Mouse (Mus musculus) CH12.LX (cell line): ENCODE data around the gene Gm10272. TPM values are rescaled to one million over a fixed set of nuclear protein-coding genes. Genes with fewer than 3 reads are reported as not detected.
"Not testable (repeated sequence)": the region's sequence is repeated elsewhere in the genome, so short reads cannot be mapped to it uniquely, and the experiment has no call there.

Experiments
- DNase-seq: peaks from one replicate; pipeline ENCODE4 v3.0.0-alpha.2; 2013; ENCODE audit errors: extremely low read depth
- H3K27ac ChIP-seq: 2 replicates; pipeline ENCODE4 v1.5.1; 2012; ENCODE audit warnings: low read depth, mild to moderate bottlenecking, control low read depth, moderate library complexity; ENCODE audit not compliant: insufficient read depth
- H3K27me3 ChIP-seq: replicated peaks from 2 replicates; pipeline ENCODE3; 2012; ENCODE audit warnings: inconsistent platforms
- H3K36me3 ChIP-seq, 2 experiments: replicated peaks in 1 of 2; 2 replicates each; pipeline versions ENCODE3 to v1.6.1; 2012; ENCODE audit warnings: inconsistent platforms in 1 of 2, low read length in 1 of 2, mild to moderate bottlenecking in 1 of 2, mixed read lengths in 1 of 2, moderate library complexity in 1 of 2; ENCODE audit not compliant: control insufficient read depth in 1 of 2, insufficient read depth in 1 of 2
- H3K4me1 ChIP-seq, 2 experiments: 2 replicates each; pipeline ENCODE4 v1.6.1; 2012; ENCODE audit warnings: inconsistent platforms in 1 of 2, moderate library complexity in 1 of 2; ENCODE audit not compliant: insufficient read depth in 2 of 2, control insufficient read depth in 1 of 2
- H3K4me2 ChIP-seq: 2 replicates; pipeline ENCODE4 v1.6.1; 2012; ENCODE audit warnings: low read depth, mild to moderate bottlenecking, control low read depth; ENCODE audit not compliant: poor library complexity, insufficient read depth, severe bottlenecking
- H3K4me3 ChIP-seq, 3 experiments: fragments of 150-350 bp in 1 of 3; sonication (generic) in 1 of 3; replicated peaks in 1 of 3; 2 replicates each; pipeline versions ENCODE3 to v1.5.1; 2011 to 2012; ENCODE audit warnings: low read depth in 2 of 3, low read length in 2 of 3, mild to moderate bottlenecking in 2 of 3, moderate library complexity in 2 of 3, control low read depth in 1 of 3, improper control_type of control experiment in 1 of 3, inconsistent platforms in 1 of 3, mixed read lengths in 1 of 3; ENCODE audit not compliant: poor library complexity in 1 of 3
- H3K79me2 ChIP-seq: replicated peaks from 2 replicates; pipeline ENCODE4 v1.6.1; 2012; ENCODE audit warnings: mild to moderate bottlenecking, moderate library complexity; ENCODE audit not compliant: control insufficient read depth, poor library complexity, insufficient read depth, severe bottlenecking; ENCODE audit errors: extremely low read depth
- H3K9ac ChIP-seq: 2 replicates; pipeline ENCODE4 v1.6.1; 2012; ENCODE audit warnings: low read depth, mild to moderate bottlenecking, control low read depth, moderate library complexity; ENCODE audit not compliant: insufficient read depth
- H3K9me3 ChIP-seq: replicated peaks from 2 replicates; pipeline ENCODE3; 2012; ENCODE audit warnings: low read length, inconsistent platforms, mixed read lengths
- CHD1 ChIP-seq: IDR thresholded peaks from 2 replicates; pipeline ENCODE4 v1.6.1; 2012; ENCODE audit warnings: low read depth, low read length, improper control_type of control experiment, inconsistent platforms
- CTCF ChIP-seq, 2 experiments: IDR thresholded peaks in 1 of 2; conservative IDR thresholded peaks in 1 of 2; 2 replicates each; pipeline ENCODE4 v1.5.1; 2011 to 2012; ENCODE audit warnings: low read depth in 2 of 2, low read length in 2 of 2, improper control_type of control experiment in 1 of 2, inconsistent platforms in 1 of 2, mild to moderate bottlenecking in 1 of 2, moderate library complexity in 1 of 2
- E2F4 ChIP-seq: IDR thresholded peaks from 2 replicates; pipeline ENCODE4 v1.6.1; 2011; ENCODE audit warnings: low read depth, low read length, improper control_type of control experiment; ENCODE audit not compliant: insufficient replicate concordance
- EP300 ChIP-seq: IDR thresholded peaks from 2 replicates; pipeline ENCODE4 v1.6.1; 2011; ENCODE audit warnings: low read length, improper control_type of control experiment
- HCFC1 ChIP-seq: IDR thresholded peaks from 2 replicates; pipeline ENCODE4 v1.6.1; 2012; ENCODE audit warnings: low read depth, mild to moderate bottlenecking, inconsistent platforms, low read length, improper control_type of control experiment
- IRF4 ChIP-seq: IDR thresholded peaks from 2 replicates; pipeline ENCODE4 v1.6.1; 2014; ENCODE audit warnings: low read depth, mild to moderate bottlenecking, inconsistent platforms, low read length, improper control_type of control experiment
- JUND ChIP-seq: conservative IDR thresholded peaks from 2 replicates; pipeline ENCODE4 v1.6.1; 2011; ENCODE audit warnings: low read depth, low read length, improper control_type of control experiment
- MXI1 ChIP-seq: IDR thresholded peaks from 2 replicates; pipeline ENCODE4 v1.6.1; 2011; ENCODE audit warnings: mild to moderate bottlenecking, low read depth, low read length, improper control_type of control experiment
- NRF1 ChIP-seq: IDR thresholded peaks from 2 replicates; pipeline ENCODE4 v1.6.1; 2014; ENCODE audit warnings: low read depth, mild to moderate bottlenecking, inconsistent platforms, low read length, improper control_type of control experiment, moderate library complexity
- PAX5 ChIP-seq: IDR thresholded peaks from 2 replicates; pipeline ENCODE4 v1.6.1; 2012; ENCODE audit warnings: low read length, inconsistent platforms, mixed read lengths
- POLR2A ChIP-seq: IDR thresholded peaks from 2 replicates; pipeline ENCODE4 v1.6.1; 2011; ENCODE audit warnings: low read depth, mild to moderate bottlenecking, improper control_type of control experiment, low read length
- RAD21 ChIP-seq: IDR thresholded peaks from 2 replicates; pipeline ENCODE4 v1.6.1; 2011; ENCODE audit warnings: low read depth, mild to moderate bottlenecking, low read length, improper control_type of control experiment, moderate library complexity
- SIN3A ChIP-seq: IDR thresholded peaks from 2 replicates; pipeline ENCODE4 v1.6.1; 2012; ENCODE audit warnings: low read length, improper control_type of control experiment, inconsistent platforms
- SMC3 ChIP-seq: IDR thresholded peaks from 2 replicates; pipeline ENCODE4 v1.6.1; 2011; ENCODE audit warnings: low read depth, low read length, improper control_type of control experiment
- UBTF ChIP-seq: IDR thresholded peaks from 2 replicates; pipeline ENCODE4 v1.6.1; 2012; ENCODE audit warnings: low read depth, mild to moderate bottlenecking, inconsistent platforms, low read length, improper control_type of control experiment, moderate library complexity
- USF1 ChIP-seq: IDR thresholded peaks from 2 replicates; pipeline ENCODE4 v1.6.1; 2014; ENCODE audit warnings: low read depth, mild to moderate bottlenecking, inconsistent platforms, low read length, improper control_type of control experiment
- USF2 ChIP-seq: conservative IDR thresholded peaks from 2 replicates; pipeline ENCODE4 v1.6.1; 2011; ENCODE audit warnings: low read depth, low read length, improper control_type of control experiment
- ZMIZ1 ChIP-seq: IDR thresholded peaks from 2 replicates; pipeline ENCODE4 v1.6.1; 2012; ENCODE audit warnings: low read depth, mild to moderate bottlenecking, inconsistent platforms, low read length, improper control_type of control experiment
- dilution Hi-C: fragments of 300-500 bp; cut with MboI; formaldehyde crosslinking; loops from 2 replicates; pipeline ENCODE4 v1.14.3; 2020; ENCODE audit warnings: low sequenced_read_pairs; ENCODE audit not compliant: extremely low pct_unique_long_range_greater_than_20kb, extremely low pct_ligation_motif_present
- in situ Hi-C: fragments of 300-500 bp; cut with MboI; formaldehyde crosslinking; loops from 3 replicates; pipeline ENCODE4 v1.14.3; 2019; ENCODE audit warnings: low sequenced_read_pairs, low pct_ligation_motif_present, low pct_unique_long_range_greater_than_20kb, mixed read lengths
- polyA plus RNA-seq: library from polyadenylated mRNA; unstranded; fragments of >175 nt; gene quantifications from 2 replicates; pipeline ENCODE4 v1.2.1, GENCODE M21; 2012; ENCODE audit warnings: low read depth; ENCODE audit not compliant: insufficient read length
- total RNA-seq, 2 experiments: library from RNA; depleted of rRNA; stranded (reverse); fragments of 300-350 nt in 1 of 2; fragments of >200 nt in 1 of 2; gene quantifications; 2 replicates each; pipeline ENCODE4 v1.2.3; 2012 to 2014

The Gm10272 gene
- total and polyA plus RNA-seq, 3 experiments: not detected

DNA sequence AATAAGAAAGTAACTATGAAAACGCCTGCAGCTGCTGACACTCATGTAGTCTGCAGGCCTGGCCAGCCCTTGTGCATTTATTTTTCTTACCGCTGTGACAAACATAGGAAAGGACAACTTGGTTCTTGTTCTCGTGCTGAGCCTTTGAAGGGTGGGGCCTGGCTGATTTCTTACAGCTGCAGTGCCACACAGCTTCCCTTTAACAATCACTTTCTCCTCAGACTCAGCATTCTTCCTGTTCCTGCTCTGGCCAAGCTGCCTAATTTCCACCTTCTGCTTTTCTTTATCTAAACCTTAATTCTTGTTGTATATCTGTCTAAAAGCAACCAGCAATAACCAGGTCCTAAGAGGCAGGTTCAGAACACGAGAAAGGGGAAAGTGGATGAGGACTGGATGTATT is 7.3 kb downstream of the Gm10272 start:
- Histone ChIP-seq H3K4me2 (no peak overlapping the region), H3K9ac (no peak overlapping the region)
- TF ChIP-seq MXI1 (no peak), SIN3A (no peak)
- TF ChIP-seq, all 38 proteins: peak for 0
- in situ Hi-C loops: no loop called here
- H3K4me3 ChIP-seq: no peak overlapping the region
- H3K79me2 ChIP-seq: no peaks in the 10 kb centered on the region
- dilution Hi-C loops: no loop called here
- no peak for DNase-seq
- peaks cover 58% of the 10 kb centered on the region for H3K27me3 ChIP-seq
- H3K27ac ChIP-seq: no peak overlapping the region
- no peaks in the 10 kb centered on the region for H3K36me3 ChIP-seq
- peaks cover 13% of the 10 kb centered on the region for H3K9me3 ChIP-seq
- no peaks in the 10 kb centered on the region for H3K4me1 ChIP-seq

DNA sequence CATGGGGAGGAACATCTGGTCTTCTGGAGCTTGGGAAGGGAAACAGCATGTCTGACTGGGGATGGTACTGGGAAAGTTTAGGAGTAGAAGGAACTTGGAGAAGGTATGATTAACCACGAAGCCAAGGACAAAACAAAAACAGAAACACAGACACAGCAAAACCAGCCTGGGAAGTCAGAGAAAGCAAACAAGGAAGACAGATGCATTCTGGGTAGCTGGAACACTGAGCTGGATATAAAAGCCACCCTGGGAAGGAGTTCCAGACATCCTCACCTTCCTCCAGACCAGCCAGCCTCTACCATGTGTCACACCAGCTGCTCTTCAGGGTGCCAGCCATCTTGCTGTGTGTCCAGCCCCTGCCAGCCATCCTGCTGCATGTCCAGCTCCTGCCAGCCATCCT is 9.1 kb downstream of the Gm10272 start, which contains the start of gene Gm10142:
Gene Gm10142 (plus strand): TSS at position 301 of the 400 bp plus-strand sequence.
- DNase-seq: no peak
- Histone ChIP-seq H3K36me3 (no peaks in the 10 kb centered on the region), H3K27me3 (peaks cover 53% of the 10 kb centered on the region)
- TF ChIP-seq RAD21 (no peak), POLR2A (no peak), NRF1 (no peak), EP300 (no peak), SMC3 (no peak), USF2 (no peak), SIN3A (no peak), JUND (no peak), CHD1 (no peak), CTCF (conservative IDR thresholded peaks at IDR 0.05 in 1 of 2, IDR thresholded peaks at IDR 0.05 in 1 of 2; ENCODE audit: low read depth in 2 of 2, low read length in 2 of 2) (no peak), ZMIZ1 (no peak), HCFC1 (no peak), MXI1 (no peak), PAX5 (no peak), UBTF (no peak), IRF4 (no peak), E2F4 (no peak), USF1 (no peak)
- TF ChIP-seq, all 38 proteins: peak for 0
- in situ Hi-C loops: no loop called here
- Histone ChIP-seq H3K4me1 (no peaks in the 10 kb centered on the region), H3K9ac (no peak within 1 kb of the TSS), H3K4me2 (no peak within 1 kb of the TSS), H3K27ac (no peak within 1 kb of the TSS), H3K4me3 (no peak within 1 kb of the TSS), H3K9me3 (peaks cover 14% of the 10 kb centered on the region), H3K79me2 (no peaks in the 10 kb centered on the region)
- dilution Hi-C loops: no loop called here

DNA sequence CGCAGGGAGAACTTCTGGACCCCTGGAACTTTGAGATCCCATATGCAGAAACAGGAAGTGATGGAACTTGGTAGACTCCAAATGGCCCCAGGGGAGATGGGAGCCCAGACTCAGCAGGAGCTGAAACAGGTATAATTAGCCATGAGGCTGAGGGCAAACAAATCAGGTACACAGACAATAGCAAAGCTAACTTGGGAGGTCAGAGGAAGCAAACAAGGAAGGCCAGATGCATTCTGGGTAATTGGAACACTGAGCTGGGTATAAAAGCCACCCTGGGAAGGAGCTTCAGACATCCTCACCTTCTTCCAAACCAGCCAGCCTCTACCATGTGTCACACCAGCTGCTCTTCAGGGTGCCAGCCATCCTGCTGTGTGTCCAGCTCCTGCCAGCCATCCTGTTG is 13.9 kb downstream of the Gm10272 start, which contains the start of gene Krtap12-1:
Gene Krtap12-1 (plus strand): TSS at position 301 of the 400 bp plus-strand sequence.
- H3K9ac ChIP-seq, H3K27ac ChIP-seq, H3K4me1 ChIP-seq, H3K36me3 ChIP-seq, in situ Hi-C loops, DNase-seq, H3K4me3 ChIP-seq, H3K79me2 ChIP-seq, H3K4me2 ChIP-seq, dilution Hi-C loops: not testable (repeated sequence)
- Histone ChIP-seq H3K9me3 (peaks cover 13% of the 10 kb centered on the region), H3K27me3 (peaks cover 73% of the 10 kb centered on the region)
